Mouse (Mus musculus) colon, adult 2 months (tissue): Measurements from ENCODE around the gene Retnlb. TPM values are rescaled to one million over a fixed set of nuclear protein-coding genes. Genes with fewer than 3 reads are reported as not detected.

Experiments
- polyA plus RNA-seq: library from polyadenylated mRNA; depleted of rRNA; stranded (reverse); fragments of >200 nt; gene quantifications from 2 replicates; pipeline ENCODE4 v1.2.3, GENCODE M21; 2012; rRNA removed

Gene Retnlb
- polyA plus RNA-seq: 108 and 114 TPM in 2 replicates

DNA sequence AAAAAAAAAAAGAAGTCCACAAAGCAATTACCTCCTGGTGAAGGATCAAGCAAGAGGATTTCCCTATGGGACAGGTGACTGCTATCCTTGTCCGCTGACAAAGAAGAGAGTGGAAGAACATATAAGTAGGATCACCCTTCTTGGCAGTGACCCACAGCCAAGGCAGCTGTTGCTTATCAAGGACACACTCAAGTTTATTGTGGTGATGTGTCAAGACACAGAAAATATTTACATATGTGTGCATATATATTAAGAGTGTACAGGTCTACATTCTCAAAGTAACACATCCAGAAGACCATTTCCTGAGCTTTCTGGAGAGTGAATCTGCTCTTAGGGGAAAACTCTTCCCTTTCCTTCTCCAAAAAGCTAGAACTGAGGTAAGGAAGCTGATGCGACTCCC is at the start of gene Retnlb:
Retnlb (plus strand) TSS at position 162 of the 400 bp plus-strand sequence.

DNA sequence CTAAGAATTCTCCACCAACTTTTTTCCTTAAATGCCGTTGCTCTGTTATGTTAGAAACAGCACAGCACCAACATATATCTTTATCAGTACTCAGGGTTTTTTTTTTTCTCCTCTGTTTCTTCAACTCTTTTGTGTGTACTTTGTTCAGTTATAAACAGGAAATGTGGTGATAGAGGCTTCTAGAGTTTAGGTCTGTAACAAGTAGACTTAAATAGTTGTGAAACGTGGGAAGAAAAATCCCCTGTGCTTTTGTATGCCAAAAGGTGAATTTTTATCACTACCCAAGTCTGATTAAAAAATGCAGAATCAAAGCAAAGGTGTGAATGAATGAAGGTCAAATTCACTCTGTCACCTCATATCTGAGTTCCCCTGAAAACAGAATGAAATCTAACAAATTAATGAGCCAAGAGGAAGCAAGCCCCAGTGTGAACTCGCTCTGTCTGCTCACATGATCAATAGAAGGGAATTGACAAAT is 44.6 kb upstream of the Retnlb start, which contains the start of gene Trat1:
Trat1 (minus strand) TSS at position 51 of the 475 bp plus-strand sequence.

DNA sequence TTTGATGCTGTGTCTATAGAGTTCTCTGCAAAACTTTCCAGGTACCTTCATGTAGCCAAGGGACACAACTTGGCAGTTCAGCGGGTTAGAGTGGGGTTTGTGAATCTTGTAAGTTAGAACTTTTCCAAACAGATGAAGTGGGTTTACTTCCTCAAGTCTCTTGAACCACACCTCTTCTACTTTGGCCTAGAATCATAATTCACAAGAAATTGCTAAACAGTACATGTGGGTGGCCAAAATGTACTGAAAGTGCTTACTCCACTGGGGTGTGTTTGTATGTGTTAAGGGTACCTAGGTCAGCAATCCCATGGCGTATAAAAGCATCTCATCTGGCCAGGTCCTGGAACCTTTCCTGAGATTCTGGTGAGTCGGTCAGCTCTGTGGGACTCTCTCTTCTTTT is 25.6 kb downstream of the Retnlb start, which contains the start of gene Retnla:
Retnla (plus strand) TSS at position 286 of the 400 bp plus-strand sequence.

Other genes starting within 250 kb of the Retnlb start
- not detected in 2 replicates for gene Trat1, start 44.8 kb upstream of the Retnlb start, polyA plus RNA-seq
- 13.4 and 18.7 TPM in 2 replicates for gene Retnla, start 25.7 kb downstream of the Retnlb start, polyA plus RNA-seq
- 1.6 and 2.9 TPM in 2 replicates for gene Retnlg, start 55.8 kb downstream of the Retnlb start, polyA plus RNA-seq
- gene Dzip3, start 177.3 kb downstream of the Retnlb start, polyA plus RNA-seq: 0.67 and 0.72 TPM in 2 replicates
- gene Cip2a, start 177.3 kb downstream of the Retnlb start, polyA plus RNA-seq: 1.4 and 1.7 TPM in 2 replicates
- not detected in 2 replicates for gene Myh15, start 240.6 kb downstream of the Retnlb start, polyA plus RNA-seq